Mouse (Mus musculus) stomach, postnatal 0 days (tissue): Measurements from ENCODE around the gene Cdc42ep4. TPM values are rescaled to one million over a fixed set of nuclear protein-coding genes. Genes with fewer than 3 reads are reported as not detected.
A peak's percentile ranks its signal among the peaks of the same experiment; 100 is the strongest.

Experiments
- ATAC-seq: fragments of 200-750 bp; cut with Nextera tagmentation; 2 replicates; pipeline ENCODE4 v1.8.0; 2017; ENCODE audit not compliant: low FRiP score, low TSS enrichment
- DNase-seq: peaks from one replicate; pipeline ENCODE4 v3.0.0-alpha.2; 2016; ENCODE audit warnings: low spot score
- H3K27ac ChIP-seq: fragments of 300-500 bp; sonication (generic); replicated peaks from 2 replicates; pipeline ENCODE4 v1.5.1; 2014; ENCODE audit warnings: mild to moderate bottlenecking, control low read depth
- H3K27me3 ChIP-seq: fragments of 300-500 bp; sonication (generic); 2 replicates; pipeline ENCODE4 v1.6.1; 2014; ENCODE audit warnings: low read length; ENCODE audit not compliant: control insufficient read depth, insufficient read depth
- H3K36me3 ChIP-seq: fragments of 300-500 bp; sonication (generic); 2 replicates; pipeline ENCODE4 v1.6.1; 2014; ENCODE audit warnings: low read length, mixed read lengths; ENCODE audit not compliant: control insufficient read depth, insufficient read depth
- H3K4me1 ChIP-seq: fragments of 300-500 bp; sonication (generic); replicated peaks from 2 replicates; pipeline ENCODE4 v1.6.1; 2014; ENCODE audit warnings: antibody characterized with exemption; ENCODE audit not compliant: control insufficient read depth, insufficient read depth
- H3K4me2 ChIP-seq: fragments of 300-500 bp; sonication (generic); replicated peaks from 2 replicates; pipeline ENCODE4 v1.6.1; 2014; ENCODE audit warnings: low read depth, mild to moderate bottlenecking, control low read depth, moderate library complexity
- H3K4me3 ChIP-seq: fragments of 300-500 bp; sonication (generic); 2 replicates; pipeline ENCODE4 v1.5.1; 2014; ENCODE audit warnings: low read depth, low read length, control low read depth
- H3K9ac ChIP-seq: fragments of 300-500 bp; sonication (generic); 2 replicates; pipeline ENCODE4 v1.6.1; 2014; ENCODE audit warnings: mild to moderate bottlenecking, low read length, control low read depth, mixed read lengths
- H3K9me3 ChIP-seq: fragments of 300-500 bp; sonication (generic); 2 replicates; pipeline ENCODE4 v1.6.1; 2016; ENCODE audit warnings: low read length; ENCODE audit not compliant: control insufficient read depth
- CTCF ChIP-seq: IDR thresholded peaks from 2 replicates; pipeline ENCODE4 v1.5.1; 2016; ENCODE audit warnings: antibody characterized with exemption, low read depth, mild to moderate bottlenecking, moderate library complexity
- EP300 ChIP-seq: optimal IDR thresholded peaks from 2 replicates; pipeline ENCODE3; 2016; ENCODE audit warnings: antibody characterized with exemption
- WGBS: fragments of 180-500 bp; shearing (Covaris S2); extraction: QIAGEN DNeasy Blood & Tissue Kit; methylation state at CpG from one replicate; pipeline ENCODE4 v1.1.7; 2014; 5-methylcytosine and 5-hydroxymethylcytosine counted together
- polyA plus RNA-seq: library from polyadenylated mRNA; unstranded; fragments of >200 nt; fragmentation: Nextera tagmentation; extraction: Ambion mirVana; gene quantifications from 2 replicates; pipeline ENCODE4 v1.2.1, GENCODE M21; 2015

Cdc42ep4 gene
- polyA plus RNA-seq, 1 experiment from 2014 or later: 28.9 TPM

- H3K36me3 ChIP-seq: no peaks in the 10 kb centered on the region
- TF ChIP-seq EP300 (no peak), CTCF (no peak)
- ATAC-seq (no peak), DNase-seq (no peak)
- H3K9ac ChIP-seq: peak overlapping the region; percentile 94
- H3K27ac ChIP-seq: peak overlapping the region; percentile 99
- no peaks in the 10 kb centered on the region for H3K9me3 ChIP-seq
- WGBS: 9% methylated on average over 21 of the region's 21 CpGs
- no peaks in the 10 kb centered on the region for H3K27me3 ChIP-seq
- H3K4me1 ChIP-seq: peaks cover 26% of the 10 kb centered on the region
- peak overlapping the region; percentile 79 for H3K4me3 ChIP-seq
- H3K4me2 ChIP-seq: peak overlapping the region; percentile 82
Measured at GRCm38 (mm10) chr11:113748797-113749521, 2.7 kb downstream of the Cdc42ep4 start.

GRCm38 (mm10) chr11:113747725-113748380 lies 3.8 kb downstream of the Cdc42ep4 start:
- WGBS: 72% methylated on average over 11 of the region's 11 CpGs
- peaks cover 26% of the 10 kb centered on the region for H3K4me1 ChIP-seq

DNA sequence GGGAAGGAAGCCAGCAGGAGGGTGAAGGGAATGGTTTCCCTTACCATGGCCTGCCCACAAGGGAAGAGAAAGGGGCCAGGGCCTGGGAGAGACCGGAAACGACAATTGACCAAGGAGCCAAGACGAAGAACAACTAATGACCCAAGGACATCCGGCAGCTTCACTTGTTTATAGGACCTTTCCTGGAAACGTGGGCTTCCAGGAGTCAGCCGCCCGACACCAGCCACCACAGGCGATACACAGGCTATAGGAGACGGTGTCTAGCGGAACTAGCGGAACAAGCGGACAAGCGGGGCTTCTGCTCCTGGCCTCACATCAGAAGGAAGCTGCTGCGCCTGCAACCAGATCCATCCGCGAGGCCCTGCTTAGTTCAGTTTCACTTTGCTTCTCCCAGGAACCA lies 4.6 kb downstream of the Cdc42ep4 start:
- Histone ChIP-seq H3K27ac (peak overlapping the region; percentile 20; the same call in 1 of the 2 replicates), H3K36me3 (peaks cover 7% of the 10 kb centered on the region; the same call in 1 of the 2 replicates), H3K4me2 (peak overlapping the region; percentile 82), H3K4me1 (peaks cover 23% of the 10 kb centered on the region), H3K9me3 (no peaks in the 10 kb centered on the region), H3K27me3 (no peaks in the 10 kb centered on the region), H3K4me3 (peak overlapping the region; percentile 17; the same call in 1 of the 2 replicates), H3K9ac (0 out of 2 replicates have a peak overlapping the region, but pooled peaks have one; percentile 18)
- DNase-seq (peak; percentile 51), ATAC-seq (no peak)
- WGBS: 41% methylated on average over 16 of the region's 16 CpGs
- TF ChIP-seq EP300: no peak

More at GRCm38 (mm10) chr11:113747725-113748380, 3.8 kb downstream of the Cdc42ep4 start:
- Histone ChIP-seq H3K36me3 (0 out of 2 replicates have a peak, but pooled peaks cover 2% of the 10 kb centered on the region), H3K4me3 (0 out of 2 replicates have a peak overlapping the region, but pooled peaks have one; percentile 79), H3K9ac (peak overlapping the region; percentile 94; the same call in 1 of the 2 replicates), H3K4me2 (peak overlapping the region; percentile 82), H3K27ac (peak overlapping the region; percentile 99), H3K9me3 (no peaks in the 10 kb centered on the region), H3K27me3 (no peaks in the 10 kb centered on the region)
- TF ChIP-seq EP300 (no peak), CTCF (no peak)
- DNase-seq: no peak
- no peak for ATAC-seq

- TF ChIP-seq CTCF (no peak), EP300 (no peak)
- H3K27me3 ChIP-seq: no peaks in the 10 kb centered on the region
- no peak overlapping the region for H3K4me3 ChIP-seq
Measured at GRCm38 (mm10) chr11:113745961-113746360, 5.7 kb downstream of the Cdc42ep4 start.

GRCm38 (mm10) chr11:113742998-113743397 lies 8.7 kb downstream of the Cdc42ep4 start:
- no peak overlapping the region for H3K9ac ChIP-seq
- no peak overlapping the region for H3K4me3 ChIP-seq
- no peak overlapping the region for H3K4me2 ChIP-seq
- H3K36me3 ChIP-seq: peaks cover 7% of the 10 kb centered on the region; the same call in 1 of the 2 replicates
- WGBS: 94% methylated on average over 1 of the region's 1 CpGs
- DNase-seq (no peak), ATAC-seq (no peak)
- H3K4me1 ChIP-seq: peaks cover 16% of the 10 kb centered on the region
- no peaks in the 10 kb centered on the region for H3K27me3 ChIP-seq
- TF ChIP-seq EP300 (no peak), CTCF (peak; percentile 55)
- H3K9me3 ChIP-seq: no peaks in the 10 kb centered on the region
- H3K27ac ChIP-seq: no peak overlapping the region

More at GRCm38 (mm10) chr11:113745961-113746360, 5.7 kb downstream of the Cdc42ep4 start:
- ATAC-seq: no peak
- no peak overlapping the region for H3K4me2 ChIP-seq
- peaks cover 22% of the 10 kb centered on the region for H3K4me1 ChIP-seq
- DNase-seq: no peak
- no peaks in the 10 kb centered on the region for H3K9me3 ChIP-seq
- WGBS: 60% methylated on average over 4 of the region's 4 CpGs
- no peak overlapping the region for H3K27ac ChIP-seq
- H3K36me3 ChIP-seq: peaks cover 7% of the 10 kb centered on the region; the same call in 1 of the 2 replicates
- no peak overlapping the region for H3K9ac ChIP-seq
